Mouse (Mus musculus) forebrain, embryonic 12.5 days (tissue): Measurements from ENCODE around the gene Polr3b. TPM values are rescaled to one million over a fixed set of nuclear protein-coding genes. Genes with fewer than 3 reads are reported as not detected.

Experiments
- ATAC-seq: fragments of 200-750 bp; cut with Nextera tagmentation; 2 replicates; pipeline ENCODE4 v1.8.0; 2017; ENCODE audit warnings: moderate TSS enrichment; ENCODE audit not compliant: low FRiP score
- H3K27ac ChIP-seq: fragments of 300-500 bp; sonication (generic); 2 replicates; pipeline ENCODE4 v1.5.1; 2016; ENCODE audit warnings: mild to moderate bottlenecking
- H3K27me3 ChIP-seq: fragments of 300-500 bp; sonication (generic); 2 replicates; pipeline ENCODE4 v1.6.1; 2016; ENCODE audit warnings: mild to moderate bottlenecking
- H3K36me3 ChIP-seq: fragments of 300-500 bp; sonication (generic); replicated peaks from 2 replicates; pipeline ENCODE4 v1.6.1; 2016; ENCODE audit warnings: mild to moderate bottlenecking
- H3K4me1 ChIP-seq: fragments of 300-500 bp; sonication (generic); 2 replicates; pipeline ENCODE4 v1.6.1; 2016
- H3K4me2 ChIP-seq: fragments of 300-500 bp; sonication (generic); 2 replicates; pipeline ENCODE4 v1.6.1; 2016; ENCODE audit warnings: mild to moderate bottlenecking, moderate library complexity
- H3K4me3 ChIP-seq: fragments of 300-500 bp; sonication (generic); replicated peaks from 2 replicates; pipeline ENCODE4 v1.5.1; 2016; ENCODE audit warnings: mild to moderate bottlenecking
- H3K9ac ChIP-seq: fragments of 300-500 bp; sonication (generic); 2 replicates; pipeline ENCODE4 v1.6.1; 2016; ENCODE audit warnings: mild to moderate bottlenecking
- H3K9me3 ChIP-seq: fragments of 300-500 bp; sonication (generic); 2 replicates; pipeline ENCODE4 v1.6.1; 2016
- WGBS: fragments of 180-500 bp; shearing (Covaris S2); methylation state at CpG from one replicate; pipeline ENCODE4 v1.1.7; 2016; 5-methylcytosine and 5-hydroxymethylcytosine counted together
- polyA plus RNA-seq: library from polyadenylated mRNA; unstranded; fragments of >200 nt; fragmentation: Nextera tagmentation; extraction: Ambion mirVana; gene quantifications from 2 replicates; pipeline ENCODE4 v1.2.1, GENCODE M21; 2016

Gene Polr3b
- polyA plus RNA-seq, 1 experiment from 2014 or later = 18.0 TPM

DNA sequence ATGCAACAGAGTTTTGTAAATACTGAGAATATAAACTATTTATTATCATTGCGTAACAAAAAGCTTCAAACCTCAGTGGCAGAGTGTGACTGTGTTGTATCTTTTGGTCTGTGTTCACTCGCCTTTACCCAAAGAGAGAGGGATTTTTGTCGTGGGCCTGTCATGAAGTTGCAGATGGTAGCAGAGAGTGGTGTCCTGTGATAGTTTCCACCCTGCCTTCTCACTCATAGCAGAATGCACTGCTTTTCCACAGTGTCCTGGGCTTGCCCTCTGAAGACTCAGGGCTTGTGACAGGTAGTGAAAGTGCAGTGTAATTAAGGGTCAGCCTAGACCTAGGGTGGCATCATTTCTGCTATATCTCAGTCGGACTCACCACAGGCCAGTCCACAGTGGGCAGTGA is 32.6 kb downstream of the Polr3b start:
- no peak for ATAC-seq
- H3K27me3 ChIP-seq = peaks cover 16% of the 10 kb centered on the region; the same call in 1 of the 2 replicates
- 92% methylated on average over 4 of the region's 4 CpGs for WGBS

DNA sequence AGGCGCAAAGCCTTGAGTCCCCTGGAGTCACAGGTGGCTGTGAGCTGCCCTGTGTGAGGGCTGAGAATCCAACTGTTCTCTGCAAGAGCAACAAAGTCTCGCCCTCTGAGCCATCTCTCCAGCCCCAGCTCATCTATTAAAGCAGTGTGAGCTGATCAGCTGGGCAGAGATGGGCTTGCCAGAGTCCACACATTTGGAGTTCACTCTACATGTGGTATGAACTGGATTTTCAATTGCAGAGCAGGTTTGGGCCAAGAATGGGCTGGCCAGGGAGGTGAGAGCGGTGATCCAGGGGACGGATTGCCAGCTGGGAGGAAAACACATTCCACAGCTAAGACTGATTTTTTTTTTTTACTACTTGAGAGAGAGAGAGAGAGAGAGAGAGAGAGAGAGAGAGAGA is 34.5 kb downstream of the Polr3b start:
- Histone ChIP-seq H3K27ac (no peak overlapping the region), H3K4me2 (no peak overlapping the region), H3K36me3 (peaks cover 11% of the 10 kb centered on the region), H3K9ac (no peak overlapping the region), H3K27me3 (peaks cover 21% of the 10 kb centered on the region; the same call in 1 of the 2 replicates), H3K4me3 (no peak overlapping the region), H3K4me1 (peaks cover 32% of the 10 kb centered on the region), H3K9me3 (no peaks in the 10 kb centered on the region)
- WGBS = 78% methylated on average over 4 of the region's 4 CpGs
- ATAC-seq = no peak

More for the DNA sequence above, 32.6 kb downstream of the Polr3b start:
- Histone ChIP-seq H3K4me2 (no peak overlapping the region), H3K9ac (no peak overlapping the region), H3K4me1 (peaks cover 32% of the 10 kb centered on the region), H3K27ac (no peak overlapping the region), H3K9me3 (no peaks in the 10 kb centered on the region), H3K36me3 (peaks cover 12% of the 10 kb centered on the region; the same call in 1 of the 2 replicates), H3K4me3 (no peak overlapping the region)

DNA sequence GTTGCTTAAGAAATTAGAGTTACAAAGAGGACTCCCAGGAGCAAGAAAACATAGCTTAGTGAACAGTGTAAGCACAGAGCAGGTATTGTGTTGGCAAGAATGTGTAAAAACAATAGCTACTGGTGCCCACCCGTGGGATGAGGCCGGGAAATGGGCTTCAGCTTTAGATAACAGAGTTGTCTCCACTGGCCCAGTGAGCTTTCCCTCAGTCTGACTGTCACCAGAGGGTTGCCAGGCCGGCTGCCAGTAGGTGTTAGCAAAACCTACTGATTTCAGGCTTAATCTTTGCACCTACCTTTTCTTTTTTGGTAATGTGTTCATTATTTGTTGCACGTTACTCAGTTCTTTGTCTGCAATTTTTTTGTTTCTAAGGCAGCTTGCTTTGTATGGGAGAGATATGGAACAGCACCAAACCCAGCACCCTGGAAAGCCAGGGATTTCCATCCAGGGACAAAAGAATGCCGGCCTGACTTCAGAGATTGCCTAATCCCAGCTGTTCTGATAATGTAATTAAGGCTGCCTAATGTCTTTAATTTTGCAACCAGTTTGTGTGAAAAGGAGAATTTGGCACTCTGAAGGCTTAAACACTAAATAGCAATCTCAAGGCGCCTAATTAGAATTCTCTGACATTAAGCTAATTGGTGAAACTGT is 35.5 kb downstream of the Polr3b start:
- no peak overlapping the region for H3K4me2 ChIP-seq
- peaks cover 21% of the 10 kb centered on the region; the same call in 1 of the 2 replicates for H3K27me3 ChIP-seq
- peaks cover 32% of the 10 kb centered on the region for H3K4me1 ChIP-seq
- no peak overlapping the region for H3K4me3 ChIP-seq
- H3K36me3 ChIP-seq = peaks cover 11% of the 10 kb centered on the region
- H3K27ac ChIP-seq = peak overlapping the region; percentile 57; the same call in 1 of the 2 replicates
- ATAC-seq = 0 out of 2 replicates have a peak, but pooled peaks have one; percentile 49
- no peak overlapping the region for H3K9ac ChIP-seq
- 9% methylated on average over 6 of the region's 6 CpGs for WGBS
- no peaks in the 10 kb centered on the region for H3K9me3 ChIP-seq

- peak; percentile 55; the same call in 1 of the 2 replicates for ATAC-seq
- H3K4me3 ChIP-seq = no peak overlapping the region
- WGBS = 7% methylated on average over 18 of the region's 18 CpGs
- peaks cover 32% of the 10 kb centered on the region for H3K4me1 ChIP-seq
- peak overlapping the region; percentile 25; the same call in 1 of the 2 replicates for H3K4me2 ChIP-seq
- peak overlapping the region; percentile 57 for H3K27ac ChIP-seq
- no peaks in the 10 kb centered on the region for H3K9me3 ChIP-seq
- H3K36me3 ChIP-seq = peaks cover 4% of the 10 kb centered on the region
- no peak overlapping the region for H3K9ac ChIP-seq
- H3K27me3 ChIP-seq = peaks cover 21% of the 10 kb centered on the region; the same call in 1 of the 2 replicates
These were observed 36.2 kb downstream of the Polr3b start for GRCm38 (mm10) chr10:84658088-84658848.

- Histone ChIP-seq H3K9ac (no peak overlapping the region), H3K4me1 (peaks cover 32% of the 10 kb centered on the region), H3K27ac (no peak overlapping the region), H3K4me3 (no peak overlapping the region), H3K36me3 (peaks cover 4% of the 10 kb centered on the region), H3K4me2 (no peak overlapping the region), H3K27me3 (peaks cover 21% of the 10 kb centered on the region; the same call in 1 of the 2 replicates), H3K9me3 (no peaks in the 10 kb centered on the region)
- WGBS = 83% methylated on average over 3 of the region's 3 CpGs
- no peak for ATAC-seq
These were observed 37.2 kb downstream of the Polr3b start for GRCm38 (mm10) chr10:84659281-84659680.

DNA sequence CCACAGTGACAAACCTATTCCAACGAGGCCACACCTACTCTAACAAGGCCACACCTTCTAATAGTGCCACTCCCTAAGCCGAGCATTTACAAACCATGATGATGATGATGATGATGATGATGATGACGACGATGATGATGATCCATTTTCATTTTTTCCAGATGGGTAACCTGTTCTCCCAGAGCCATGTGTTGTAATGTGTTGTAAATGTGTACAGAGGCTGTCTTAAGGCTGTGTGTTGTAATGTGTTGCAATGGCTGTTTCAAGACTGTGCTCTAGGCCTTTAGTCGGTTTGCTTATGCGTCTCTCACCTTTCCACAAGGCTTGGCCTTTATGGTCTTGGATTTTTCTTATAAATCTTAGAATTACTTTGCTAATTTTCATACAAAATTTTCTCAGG is 40.0 kb downstream of the Polr3b start:
- 92% methylated on average over 6 of the region's 6 CpGs for WGBS
- ATAC-seq = no peak
- no peak overlapping the region for H3K27ac ChIP-seq
- no peak overlapping the region for H3K4me2 ChIP-seq
- no peaks in the 10 kb centered on the region for H3K9me3 ChIP-seq
- no peak overlapping the region for H3K4me3 ChIP-seq
- H3K9ac ChIP-seq = no peak overlapping the region
- H3K27me3 ChIP-seq = peaks cover 12% of the 10 kb centered on the region; the same call in 1 of the 2 replicates
- H3K36me3 ChIP-seq = peaks cover 4% of the 10 kb centered on the region
- H3K4me1 ChIP-seq = peaks cover 26% of the 10 kb centered on the region

- H3K4me2 ChIP-seq = no peak overlapping the region
- no peaks in the 10 kb centered on the region for H3K9me3 ChIP-seq
- H3K4me1 ChIP-seq = 0 out of 2 replicates have a peak, but pooled peaks cover 4% of the 10 kb centered on the region
- H3K4me3 ChIP-seq = no peak overlapping the region
- H3K9ac ChIP-seq = no peak overlapping the region
- WGBS = 32% methylated on average over 3 of the region's 3 CpGs
- H3K36me3 ChIP-seq = peaks cover 4% of the 10 kb centered on the region
- no peak overlapping the region for H3K27ac ChIP-seq
- no peaks in the 10 kb centered on the region for H3K27me3 ChIP-seq
- ATAC-seq = no peak
These were observed 43.7 kb downstream of the Polr3b start for GRCm38 (mm10) chr10:84665713-84666260.

- ATAC-seq = no peak
- H3K27me3 ChIP-seq = no peaks in the 10 kb centered on the region
- peaks cover 33% of the 10 kb centered on the region for H3K36me3 ChIP-seq
- no peak overlapping the region for H3K27ac ChIP-seq
- H3K9me3 ChIP-seq = no peaks in the 10 kb centered on the region
- H3K4me3 ChIP-seq = no peak overlapping the region
- no peak overlapping the region for H3K4me2 ChIP-seq
- no peak overlapping the region for H3K9ac ChIP-seq
- no peaks in the 10 kb centered on the region for H3K4me1 ChIP-seq
These were observed 53.6 kb downstream of the Polr3b start for GRCm38 (mm10) chr10:84675653-84676052.

- peaks cover 33% of the 10 kb centered on the region for H3K36me3 ChIP-seq
These were observed 54.4 kb downstream of the Polr3b start for GRCm38 (mm10) chr10:84676511-84676910.

GRCm38 (mm10) chr10:84677871-84678270 is 55.8 kb downstream of the Polr3b start:
- no peak for ATAC-seq

More at GRCm38 (mm10) chr10:84676511-84676910, 54.4 kb downstream of the Polr3b start:
- no peak for ATAC-seq
- H3K9me3 ChIP-seq = no peaks in the 10 kb centered on the region
- no peak overlapping the region for H3K4me2 ChIP-seq
- H3K4me1 ChIP-seq = no peaks in the 10 kb centered on the region
- H3K4me3 ChIP-seq = no peak overlapping the region
- H3K27ac ChIP-seq = no peak overlapping the region
- H3K27me3 ChIP-seq = no peaks in the 10 kb centered on the region
- 88% methylated on average over 8 of the region's 8 CpGs for WGBS
- no peak overlapping the region for H3K9ac ChIP-seq

GRCm38 (mm10) chr10:84678441-84678840 is 56.3 kb downstream of the Polr3b start:
- no peak overlapping the region for H3K9ac ChIP-seq
- ATAC-seq = no peak
- 86% methylated on average over 4 of the region's 4 CpGs for WGBS
- no peak overlapping the region for H3K27ac ChIP-seq
- no peak overlapping the region for H3K4me2 ChIP-seq
- H3K27me3 ChIP-seq = no peaks in the 10 kb centered on the region
- H3K9me3 ChIP-seq = no peaks in the 10 kb centered on the region
- no peaks in the 10 kb centered on the region for H3K4me1 ChIP-seq
- H3K36me3 ChIP-seq = peaks cover 28% of the 10 kb centered on the region
- H3K4me3 ChIP-seq = no peak overlapping the region

More at GRCm38 (mm10) chr10:84677871-84678270, 55.8 kb downstream of the Polr3b start:
- Histone ChIP-seq H3K9ac (no peak overlapping the region), H3K4me2 (no peak overlapping the region), H3K27me3 (no peaks in the 10 kb centered on the region), H3K27ac (no peak overlapping the region), H3K36me3 (peaks cover 33% of the 10 kb centered on the region), H3K4me3 (no peak overlapping the region), H3K9me3 (no peaks in the 10 kb centered on the region), H3K4me1 (no peaks in the 10 kb centered on the region)
- 93% methylated on average over 3 of the region's 3 CpGs for WGBS

- H3K4me1 ChIP-seq = peaks cover 28% of the 10 kb centered on the region
- WGBS = 18% methylated on average over 8 of the region's 8 CpGs
- ATAC-seq = peak; percentile 49; the same call in 1 of the 2 replicates
- peaks cover 22% of the 10 kb centered on the region for H3K27me3 ChIP-seq
- H3K27ac ChIP-seq = peak overlapping the region; percentile 69; the same call in 1 of the 2 replicates
- H3K9ac ChIP-seq = no peak overlapping the region
- no peak overlapping the region; the same call in 1 of the 2 replicates for H3K4me2 ChIP-seq
- H3K9me3 ChIP-seq = no peaks in the 10 kb centered on the region
- no peaks in the 10 kb centered on the region for H3K36me3 ChIP-seq
- H3K4me3 ChIP-seq = no peak overlapping the region
These were observed 63.5 kb downstream of the Polr3b start for GRCm38 (mm10) chr10:84685444-84686121.
